In the genomic region with DNA sequence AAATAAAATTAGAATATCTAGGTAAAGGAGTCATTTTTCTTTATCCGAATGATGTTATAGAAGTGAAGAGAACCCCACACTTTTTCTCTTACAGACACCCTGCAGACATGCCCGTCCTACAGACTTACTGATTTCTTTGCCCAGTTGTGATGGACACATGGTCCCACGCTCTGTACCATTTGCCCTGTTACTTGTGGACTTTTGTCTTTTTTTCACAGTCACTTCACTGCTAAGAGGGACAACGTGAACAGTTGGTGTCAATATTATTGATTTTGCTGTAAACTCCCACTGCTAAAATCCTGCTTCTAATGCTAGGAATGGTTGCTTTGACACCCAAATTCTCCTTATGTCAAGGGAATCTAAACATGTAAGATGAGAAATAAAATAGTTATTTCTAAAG, we compare ENCODE assay signal across 36 mouse cellular contexts.
"Had no signal": no experiment of that assay in that cellular context is flagged by ENCODE, and none has a peak within 500 bp of the region (broad histone marks: within the 10 kb centered on the region; RNA-seq: fewer than 3 reads in every experiment).

No protein-coding gene starts in this region.

- H3K4me3 ChIP-seq: heart, adult 2 months; heart, embryonic 10.5 days; heart, embryonic 12.5 days; heart, embryonic 13.5 days; heart, embryonic 15.5 days; hindbrain, embryonic 10.5 days; hindbrain, embryonic 12.5 days; hindbrain, embryonic 13.5 days; hindbrain, embryonic 15.5 days; intestine, embryonic 15.5 days; kidney, embryonic 15.5 days; layer of hippocampus, adult 2 months had no signal

- H3K4me1 ChIP-seq: heart, embryonic 10.5 days; heart, embryonic 13.5 days; heart, embryonic 15.5 days; hindbrain, embryonic 10.5 days; hindbrain, embryonic 12.5 days; hindbrain, embryonic 13.5 days; hindbrain, embryonic 15.5 days; intestine, embryonic 15.5 days; kidney, embryonic 15.5 days had no signal

- H3K9me3 ChIP-seq: heart, embryonic 10.5 days; heart, embryonic 12.5 days; heart, embryonic 13.5 days; heart, embryonic 15.5 days; hindbrain, embryonic 10.5 days; hindbrain, embryonic 12.5 days; hindbrain, embryonic 13.5 days; hindbrain, embryonic 15.5 days; intestine, embryonic 15.5 days; kidney, embryonic 15.5 days had no signal

- H3K27ac ChIP-seq: heart, adult 2 months; heart, embryonic 10.5 days; heart, embryonic 13.5 days; heart, embryonic 15.5 days; hindbrain, embryonic 10.5 days; hindbrain, embryonic 12.5 days; hindbrain, embryonic 13.5 days; hindbrain, embryonic 14.5 days; hindbrain, embryonic 15.5 days; hindbrain, postnatal 0 days; intestine, embryonic 15.5 days; kidney, embryonic 15.5 days; kidney, postnatal 0 days; layer of hippocampus, adult 2 months had no signal

- DNase-seq: heart, adult 18-20 months; heart, adult 2 months; heart, postnatal 10 days; heart, postnatal 14 days; heart, postnatal 36 days; heart, postnatal 4 days; kidney, adult 11 months; kidney, adult 18-20 months; kidney, adult 2 months; kidney, adult 8-10 months; kidney, adult 9 months; kidney, postnatal 10 days; kidney, postnatal 14 days; kidney, postnatal 25 days; kidney, postnatal 36 days; kidney, postnatal 4 days; layer of hippocampus, adult 9-11 months had no signal

- H3K4me2 ChIP-seq: heart, embryonic 11.5 days; heart, embryonic 12.5 days; heart, embryonic 13.5 days; heart, embryonic 15.5 days; hindbrain, embryonic 12.5 days; hindbrain, embryonic 13.5 days; hindbrain, embryonic 14.5 days; hindbrain, embryonic 15.5 days; intestine, embryonic 15.5 days; kidney, embryonic 15.5 days had no signal

- ATAC-seq: hindbrain, embryonic 16.5 days; hindbrain, postnatal 0 days; inflammation-experienced regulatory T-cells, adult 6 months; intestine, embryonic 15.5 days; intestine, embryonic 16.5 days; intestine, postnatal 0 days had no signal

- H3K9ac ChIP-seq: heart, embryonic 12.5 days; heart, embryonic 13.5 days; heart, embryonic 15.5 days; hindbrain, embryonic 12.5 days; hindbrain, embryonic 13.5 days; hindbrain, embryonic 14.5 days; hindbrain, embryonic 15.5 days; intestine, embryonic 15.5 days; kidney, embryonic 15.5 days had no signal

- H3K36me3 ChIP-seq: hindbrain, embryonic 12.5 days; intestine, embryonic 15.5 days had no signal

- H3K27me3 ChIP-seq: heart, embryonic 12.5 days; heart, embryonic 13.5 days; heart, embryonic 15.5 days; hindbrain, embryonic 12.5 days; hindbrain, embryonic 13.5 days; hindbrain, embryonic 15.5 days; intestine, embryonic 15.5 days; kidney, embryonic 15.5 days had no signal
